Mouse (Mus musculus): ENCODE results near the gene Cts8.

The Cts8 gene

DNA sequence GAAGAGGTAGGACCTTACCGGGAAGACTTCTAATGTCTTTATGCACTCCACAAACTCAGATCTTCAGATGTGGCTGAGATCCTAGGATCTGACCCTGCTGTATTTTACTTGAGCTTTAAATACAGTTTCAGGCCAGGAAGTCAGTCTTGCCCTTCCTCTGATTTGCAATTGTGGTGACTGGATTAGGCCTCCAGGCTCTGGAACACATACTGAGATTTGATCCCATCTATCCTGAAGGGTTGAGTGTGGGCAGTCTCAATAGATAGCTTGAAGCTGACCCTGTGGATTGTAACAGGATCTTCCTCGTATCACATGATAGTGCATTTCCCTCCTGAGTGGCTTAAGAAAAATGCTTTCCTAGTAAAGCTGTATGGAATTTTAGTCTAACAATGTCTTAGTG is at the start of gene Cts8:
Cts8 (minus strand) TSS at position 101 of the 400 bp plus-strand sequence.
- no peak for DNase-seq

DNA sequence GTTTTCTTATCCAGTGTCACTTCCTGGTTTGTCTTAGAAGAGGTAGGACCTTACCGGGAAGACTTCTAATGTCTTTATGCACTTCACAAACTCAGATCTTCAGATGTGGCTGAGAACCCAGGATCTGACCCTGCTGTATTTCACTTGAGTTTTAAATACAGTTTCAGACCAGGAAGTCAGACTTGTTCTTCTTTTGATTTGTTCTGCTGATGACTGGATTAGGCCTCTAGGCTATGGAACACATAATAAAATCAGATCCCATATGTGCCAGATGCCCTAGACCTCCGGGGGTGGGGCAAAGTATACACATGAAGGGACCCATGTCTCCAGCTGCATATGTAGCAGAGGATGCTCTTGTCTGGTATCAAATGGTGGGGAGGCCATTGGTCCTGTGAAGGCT is 33.6 kb upstream of the Cts8 start, which contains the start of gene Gm49398:
Gm49398 (minus strand) TSS at position 101 of the 400 bp plus-strand sequence.
- DNase-seq = no peak

DNA sequence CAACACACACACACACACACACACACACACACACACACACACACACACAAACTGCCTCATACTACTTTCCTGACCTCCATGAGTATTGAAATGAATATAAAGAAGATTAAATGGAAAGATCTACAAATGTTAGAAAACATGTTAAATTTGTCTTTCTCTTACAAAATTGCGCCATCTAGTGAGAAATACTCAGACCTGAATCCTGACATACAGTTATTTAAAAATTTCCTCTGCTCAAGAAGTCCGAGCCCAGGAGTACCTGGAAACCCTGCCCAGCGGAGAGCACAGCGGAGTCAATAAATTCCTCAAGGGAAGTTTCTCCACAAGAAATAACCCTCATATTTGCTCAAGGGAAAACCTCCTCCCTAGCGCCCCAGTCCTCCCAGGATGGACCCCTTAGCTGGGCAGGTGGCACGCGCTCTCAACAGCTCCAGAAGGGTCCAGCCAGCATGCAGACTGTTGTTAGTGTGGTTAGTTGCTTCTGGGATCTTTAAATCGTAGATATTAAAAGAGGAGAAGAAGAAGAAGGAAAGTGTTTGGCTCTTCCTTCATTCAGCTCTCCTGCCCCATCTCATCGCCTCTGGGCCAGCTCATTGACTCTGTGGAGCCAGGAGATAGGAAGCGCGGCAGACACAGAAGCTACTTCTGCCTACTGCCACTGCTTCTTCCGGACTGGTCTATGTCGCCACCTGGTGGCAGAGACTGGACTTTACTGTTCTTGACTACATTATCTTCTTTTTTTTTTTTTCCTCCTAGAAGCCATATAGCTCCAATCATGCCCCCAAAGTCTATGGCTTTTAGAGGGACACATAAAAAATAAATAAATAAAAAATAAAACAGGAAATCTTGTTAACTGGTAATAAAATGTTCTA is 13.8 kb downstream of the Cts8 start:
- DNase-seq = peak; percentile 76 to 81

DNA sequence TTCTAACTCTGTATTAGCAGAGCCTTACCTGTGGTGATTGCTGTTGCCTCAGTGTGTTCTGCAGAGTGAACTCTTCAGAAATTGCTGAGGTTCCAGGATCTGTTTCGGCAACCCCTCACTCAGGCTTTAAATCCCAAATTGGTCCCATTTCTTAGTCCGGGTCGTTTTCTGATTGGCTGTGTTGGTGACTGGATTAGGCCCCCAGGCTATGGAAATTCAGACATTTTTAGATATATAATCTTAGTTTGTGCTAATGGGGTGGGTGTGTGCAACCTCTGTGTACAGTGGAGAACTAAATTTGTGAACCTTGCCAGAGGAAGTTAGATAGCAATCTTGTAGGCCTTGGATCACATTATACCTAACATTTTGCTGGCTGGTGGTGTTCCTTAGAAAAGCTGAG is 51.8 kb downstream of the Cts8 start, which contains the start of gene Cts6:
Cts6 (minus strand) TSS at position 101 of the 400 bp plus-strand sequence.
- DNase-seq = no peak
